8 mouse cellular contexts compared by ENCODE assay signal in the genomic region with DNA sequence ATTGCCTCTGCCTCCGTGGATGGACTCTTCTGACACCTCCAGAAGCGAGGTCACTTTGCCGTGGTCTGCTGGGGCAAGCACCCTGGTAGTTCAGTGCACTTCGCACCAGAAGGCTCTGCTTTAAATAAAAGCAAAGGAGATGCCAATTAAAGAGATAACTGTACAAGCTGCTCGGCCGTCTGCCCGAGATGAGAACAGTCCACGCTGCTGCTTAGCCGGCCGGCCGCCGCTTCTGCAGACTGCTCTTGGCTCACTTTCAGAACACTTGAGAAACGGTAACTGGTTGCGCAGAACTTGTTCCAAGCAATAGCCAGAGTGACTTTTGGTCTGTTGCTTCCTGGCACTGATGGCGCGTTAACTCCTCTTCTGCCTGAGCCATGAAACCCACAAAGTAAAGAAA.
DNase-seq lines count a peak whose midpoint lies in the region; ATAC-seq and TF ChIP-seq lines count a peak whose summit lies in the region.
"Had no signal": no experiment of that assay in that cellular context is flagged by ENCODE, and none has a peak within 500 bp of the region (broad histone marks: within the 10 kb centered on the region; RNA-seq: fewer than 3 reads in every experiment).

No protein-coding gene starts in this region.

- 17% methylated on average over 16 of the region's 16 CpGs for WGBS in heart, postnatal 0 days

- H3K9ac ChIP-seq in heart, postnatal 0 days (replicated peaks; ENCODE audit: low read depth, low read length): no peak overlapping the region
- H3K9ac ChIP-seq: liver, embryonic 14.5 days had no signal

- peaks cover 6% of the 10 kb centered on the region; the same call in 1 of the 2 replicates for H3K4me1 ChIP-seq in heart, postnatal 0 days (ENCODE audit: control insufficient read depth, insufficient read depth)

- peak; percentile 66; the same call in 1 of the 2 replicates for TF ChIP-seq EP300 in heart, postnatal 0 days (IDR thresholded peaks at IDR 0.05; ENCODE audit: low read depth)

- H3K27me3 ChIP-seq in heart, postnatal 0 days (ENCODE audit: control insufficient read depth, insufficient read depth, low read length): no peaks in the 10 kb centered on the region

- intact Hi-C loops in left cerebral cortex, postnatal 25 days (cut with DNase I): no loop called here

- ATAC-seq in common myeloid progenitor, adult 5-6 weeks (replicated peaks; ENCODE audit: low read depth, poor library complexity, severe bottlenecking): peak; percentile 57
- ATAC-seq in heart, postnatal 0 days (ENCODE audit: insufficient read depth, low read depth): peak; percentile 88

- H3K4me3 ChIP-seq in heart, postnatal 0 days (ENCODE audit: low read depth, low read length): no peak overlapping the region; the same call in 1 of the 2 replicates

- H3K4me2 ChIP-seq in heart, postnatal 0 days (ENCODE audit: low read depth, low read length): peak overlapping the region; percentile 39

- DNase-seq in A20 (ENCODE audit: low read depth, low spot score) (peak; percentile 31), MN1 (ENCODE audit: low spot score) (peak; percentile 65)
- DNase-seq in heart, postnatal 0 days (ENCODE audit: low spot score): peak; percentile 90
- DNase-seq in left cerebral cortex, postnatal 25 days (ENCODE audit: low spot score in 2 of 2): peak; percentile 39 to 44
- DNase-seq in naive thymus-derived CD4-positive, alpha-beta T cell, adult 2 months (ENCODE audit: low read depth): peak; percentile 48
- no peak for DNase-seq in T-cell, adult 2 months (ENCODE audit: low spot score)

- H3K36me3 ChIP-seq in heart, postnatal 0 days (replicated peaks; ENCODE audit: control insufficient read depth, insufficient read depth, low read length): no peaks in the 10 kb centered on the region

- no peak for TF ChIP-seq CTCF in heart, postnatal 0 days (IDR thresholded peaks at IDR 0.05; ENCODE audit: low read depth)

- no peaks in the 10 kb centered on the region for H3K9me3 ChIP-seq in heart, postnatal 0 days (replicated peaks; ENCODE audit: control insufficient read depth, low read length)

- H3K27ac ChIP-seq in heart, postnatal 0 days (ENCODE audit: low read depth): peak overlapping the region; percentile 43
- H3K27ac ChIP-seq: liver, embryonic 14.5 days had no signal
